Mouse (Mus musculus) forebrain, embryonic 16.5 days (tissue): Measurements from ENCODE around the gene Repin1. TPM values are rescaled to one million over a fixed set of nuclear protein-coding genes. Genes with fewer than 3 reads are reported as not detected.

Experiments used
- ATAC-seq: fragments of 200-750 bp; cut with Nextera tagmentation; 2 replicates; pipeline ENCODE4 v1.8.0; 2017; ENCODE audit warnings: mild to moderate bottlenecking, moderate library complexity
- H3K27ac ChIP-seq: fragments of 300-500 bp; sonication (generic); 2 replicates; pipeline ENCODE4 v1.5.1; 2014; ENCODE audit warnings: low read length, control low read depth
- H3K27me3 ChIP-seq: fragments of 300-500 bp; sonication (generic); replicated peaks from 2 replicates; pipeline ENCODE4 v1.6.1; 2014; ENCODE audit warnings: low read length; ENCODE audit not compliant: control insufficient read depth, insufficient read depth
- H3K36me3 ChIP-seq: fragments of 300-500 bp; sonication (generic); 2 replicates; pipeline ENCODE4 v1.6.1; 2014; ENCODE audit not compliant: control insufficient read depth, insufficient read depth
- H3K4me1 ChIP-seq: fragments of 300-500 bp; sonication (generic); replicated peaks from 2 replicates; pipeline ENCODE4 v1.6.1; 2014; ENCODE audit warnings: low read length; ENCODE audit not compliant: control insufficient read depth, insufficient read depth
- H3K4me2 ChIP-seq: fragments of 300-500 bp; sonication (generic); 2 replicates; pipeline ENCODE4 v1.6.1; 2014; ENCODE audit warnings: mild to moderate bottlenecking, low read length, control low read depth
- H3K4me3 ChIP-seq: fragments of 300-500 bp; sonication (generic); replicated peaks from 2 replicates; pipeline ENCODE4 v1.5.1; 2014; ENCODE audit warnings: mild to moderate bottlenecking, low read length, control low read depth
- H3K9ac ChIP-seq: fragments of 300-500 bp; sonication (generic); replicated peaks from 2 replicates; pipeline ENCODE4 v1.6.1; 2014; ENCODE audit warnings: low read depth, low read length, control low read depth
- H3K9me3 ChIP-seq: fragments of 300-500 bp; sonication (generic); 2 replicates; pipeline ENCODE4 v1.6.1; 2016; ENCODE audit warnings: low read length; ENCODE audit not compliant: control insufficient read depth
- WGBS: fragments of 180-500 bp; shearing (Covaris S2); extraction: QIAGEN DNeasy Blood & Tissue Kit; methylation state at CpG from one replicate; pipeline ENCODE4 v1.1.7; 2014; 5-methylcytosine and 5-hydroxymethylcytosine counted together
- polyA plus RNA-seq: library from polyadenylated mRNA; unstranded; fragments of >200 nt; fragmentation: Nextera tagmentation; extraction: Ambion mirVana; gene quantifications from 2 replicates; pipeline ENCODE4 v1.2.1, GENCODE M21; 2015

The Repin1 gene
- polyA plus RNA-seq, 1 experiment from 2014 or later = 32.9 TPM

GRCm38 (mm10) chr6:48594043-48594738 lies 508 bp downstream of the Repin1 start:
- WGBS = under 1% methylated on average over 37 of the region's 41 CpGs
- H3K27me3 ChIP-seq = no peaks in the 10 kb centered on the region

GRCm38 (mm10) chr6:48595278-48595677 lies 1.6 kb downstream of the Repin1 start:
- H3K27me3 ChIP-seq = no peaks in the 10 kb centered on the region
- H3K27ac ChIP-seq = no peak overlapping the region
- peaks cover 16% of the 10 kb centered on the region for H3K4me1 ChIP-seq
- H3K9me3 ChIP-seq = peaks cover 19% of the 10 kb centered on the region
- peak overlapping the region; percentile 88 for H3K4me2 ChIP-seq
- no peak for ATAC-seq
- H3K4me3 ChIP-seq = no peak overlapping the region; the same call in 1 of the 2 replicates
- 47% methylated on average over 1 of the region's 1 CpGs for WGBS
- H3K36me3 ChIP-seq = peaks cover 24% of the 10 kb centered on the region
- H3K9ac ChIP-seq = no peak overlapping the region

More at GRCm38 (mm10) chr6:48594043-48594738, 508 bp downstream of the Repin1 start:
- ATAC-seq = peak; percentile 69
- Histone ChIP-seq H3K4me1 (peaks cover 16% of the 10 kb centered on the region), H3K4me2 (peak overlapping the region; percentile 88), H3K9ac (peak overlapping the region; percentile 82), H3K9me3 (peaks cover 19% of the 10 kb centered on the region), H3K36me3 (peaks cover 24% of the 10 kb centered on the region), H3K27ac (peak overlapping the region; percentile 79), H3K4me3 (peak overlapping the region; percentile 68)

DNA sequence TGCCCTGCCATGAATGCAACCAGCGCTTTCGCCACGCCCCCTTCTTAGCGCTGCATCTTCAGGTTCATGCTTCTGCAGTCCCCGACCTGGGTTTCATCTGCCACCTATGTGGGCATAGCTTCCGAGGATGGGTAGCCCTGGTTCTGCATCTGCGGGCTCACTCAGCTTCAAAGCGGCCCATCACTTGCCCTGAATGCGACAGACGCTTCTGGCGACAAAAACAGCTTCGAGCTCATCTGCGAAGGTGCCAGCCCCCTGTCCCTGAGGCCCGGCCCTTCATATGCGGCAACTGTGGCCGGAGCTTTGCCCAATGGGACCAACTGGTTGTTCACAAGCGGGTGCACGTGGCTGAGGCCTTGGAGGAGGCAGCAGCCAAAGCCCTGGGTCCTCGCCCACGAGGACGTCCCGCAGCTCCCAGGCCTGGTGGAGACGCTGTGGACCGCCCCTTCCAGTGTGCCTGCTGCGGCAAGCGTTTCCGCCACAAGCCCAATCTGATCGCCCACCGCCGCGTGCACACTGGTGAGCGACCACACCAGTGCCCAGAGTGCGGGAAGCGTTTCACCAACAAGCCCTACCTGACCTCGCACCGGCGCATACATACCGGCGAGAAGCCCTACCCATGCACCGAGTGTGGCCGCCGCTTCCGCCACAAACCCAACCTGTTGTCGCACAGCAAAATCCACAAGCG lies 3.0 kb downstream of the Repin1 start:
- no peak for ATAC-seq
- Histone ChIP-seq H3K4me3 (no peak overlapping the region), H3K36me3 (peaks cover 24% of the 10 kb centered on the region), H3K9me3 (peaks cover 19% of the 10 kb centered on the region), H3K27ac (no peak overlapping the region), H3K27me3 (no peaks in the 10 kb centered on the region), H3K4me2 (no peak overlapping the region), H3K4me1 (peaks cover 24% of the 10 kb centered on the region), H3K9ac (no peak overlapping the region)
- WGBS = 96% methylated on average over 45 of the region's 45 CpGs

DNA sequence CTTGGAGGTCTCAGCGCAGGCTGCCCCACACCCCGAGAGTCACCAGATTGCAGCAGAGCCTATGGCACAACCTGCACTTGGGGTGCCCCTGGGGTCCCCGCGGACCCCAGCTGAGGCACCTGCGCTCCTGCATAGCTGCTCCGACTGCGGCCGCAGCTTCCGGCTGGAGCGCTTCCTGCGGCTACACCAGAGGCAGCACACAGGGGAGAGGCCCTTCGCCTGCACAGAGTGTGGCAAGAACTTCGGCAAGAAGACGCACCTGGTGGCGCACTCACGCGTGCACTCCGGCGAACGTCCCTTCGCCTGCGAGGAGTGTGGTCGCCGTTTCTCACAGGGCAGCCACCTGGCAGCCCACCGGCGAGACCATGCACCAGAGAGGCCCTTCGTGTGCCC lies 3.5 kb downstream of the Repin1 start:
- 97% methylated on average over 27 of the region's 27 CpGs for WGBS
- Histone ChIP-seq H3K9me3 (peaks cover 19% of the 10 kb centered on the region), H3K4me1 (peaks cover 24% of the 10 kb centered on the region), H3K9ac (no peak overlapping the region), H3K27ac (no peak overlapping the region), H3K36me3 (peaks cover 24% of the 10 kb centered on the region), H3K27me3 (no peaks in the 10 kb centered on the region), H3K4me2 (no peak overlapping the region), H3K4me3 (no peak overlapping the region)
- no peak for ATAC-seq

GRCm38 (mm10) chr6:48600594-48600993 lies 6.9 kb downstream of the Repin1 start:
- Histone ChIP-seq H3K36me3 (peaks cover 24% of the 10 kb centered on the region), H3K9me3 (peaks cover 19% of the 10 kb centered on the region), H3K4me3 (no peak overlapping the region), H3K9ac (no peak overlapping the region), H3K27ac (peak overlapping the region; percentile 88; the same call in 1 of the 2 replicates), H3K4me1 (peaks cover 17% of the 10 kb centered on the region), H3K4me2 (no peak overlapping the region), H3K27me3 (no peaks in the 10 kb centered on the region)
- WGBS = 95% methylated on average over 1 of the region's 1 CpGs
- ATAC-seq = no peak

DNA sequence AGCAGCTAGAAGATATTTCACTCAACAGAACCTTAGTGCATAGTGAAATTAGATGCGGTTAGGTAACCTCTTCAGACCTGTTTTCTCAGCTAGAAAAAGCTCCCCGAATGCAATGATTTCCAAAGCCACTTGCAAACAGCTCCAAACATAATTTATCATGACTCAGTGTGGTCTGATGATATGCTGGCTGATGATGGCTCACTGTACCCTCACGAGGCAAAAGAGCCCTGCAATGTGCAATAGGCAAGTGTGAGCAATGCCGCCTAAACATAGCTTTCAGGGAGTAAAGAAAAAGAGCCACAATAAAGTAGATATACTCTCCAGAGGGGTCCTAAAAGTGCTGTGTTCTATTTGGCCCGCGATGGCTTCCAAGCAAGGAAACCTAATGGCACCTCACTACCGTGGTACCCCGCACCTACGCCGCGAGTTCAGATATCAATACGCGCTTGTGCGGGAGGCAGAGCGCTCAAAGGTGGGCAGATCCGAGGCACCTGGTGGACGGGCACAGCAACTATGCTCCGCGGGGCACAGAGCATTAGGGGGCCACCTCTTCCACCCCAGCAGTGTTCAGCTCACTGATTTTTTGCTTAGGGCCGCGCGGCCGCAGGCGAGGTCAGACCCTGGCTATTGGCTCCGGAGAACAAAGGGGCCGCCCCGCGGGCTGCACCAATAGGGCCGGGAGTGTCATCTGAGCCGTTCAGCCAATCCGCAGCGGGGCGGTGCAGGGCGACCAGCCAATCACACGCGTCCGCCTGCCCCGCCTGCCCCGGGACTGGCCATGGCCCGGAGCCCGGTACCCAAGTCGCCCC lies 7.8 kb downstream of the Repin1 start, which contains the start of gene Zfp775:
Zfp775 (plus strand) TSS at position 793 of the 809 bp plus-strand sequence.
- WGBS = 4% methylated on average over 42 of the region's 42 CpGs

DNA sequence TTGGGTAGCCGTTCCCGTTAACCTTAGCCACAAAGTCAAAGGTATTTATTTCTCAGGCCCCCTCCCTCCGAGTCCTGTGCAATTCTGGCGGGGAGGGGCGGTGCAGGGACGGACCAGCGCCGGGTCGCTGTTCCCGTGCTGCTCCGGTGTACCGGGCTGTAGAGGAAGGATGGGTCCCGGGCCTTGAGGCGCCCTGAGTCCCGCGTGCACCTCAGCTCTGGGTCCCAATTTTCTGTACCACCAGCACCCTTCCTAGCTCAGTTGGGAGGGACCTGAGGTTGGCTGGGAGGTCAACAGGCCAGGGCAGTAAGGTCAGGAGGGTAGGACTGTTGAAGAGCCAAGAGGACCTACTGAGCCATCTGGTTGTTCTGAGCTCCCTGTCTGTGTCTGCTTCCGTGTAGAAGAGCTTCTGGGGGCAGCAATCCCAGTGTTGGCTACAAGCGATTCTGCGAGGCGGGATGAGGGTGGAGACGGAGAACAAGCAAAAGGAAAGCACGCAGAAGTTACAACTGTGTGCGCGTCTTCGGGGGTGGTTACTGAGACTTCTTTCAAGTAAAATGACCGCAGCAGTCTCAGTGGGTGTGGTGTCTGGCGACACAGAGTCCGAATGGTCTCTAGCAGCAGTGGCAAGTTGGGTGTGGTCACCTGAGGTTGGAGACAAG lies 8.5 kb downstream of the Repin1 start:
- ATAC-seq = peak; percentile 79
- Histone ChIP-seq H3K4me3 (peak overlapping the region; percentile 83), H3K9ac (peak overlapping the region; percentile 88), H3K36me3 (peaks cover 11% of the 10 kb centered on the region), H3K4me2 (peak overlapping the region; percentile 67), H3K4me1 (peaks cover 17% of the 10 kb centered on the region), H3K27ac (peak overlapping the region; percentile 81), H3K9me3 (peaks cover 8% of the 10 kb centered on the region), H3K27me3 (no peaks in the 10 kb centered on the region)
- under 1% methylated on average over 28 of the region's 28 CpGs for WGBS

More for the DNA sequence above, 7.8 kb downstream of the Repin1 start, which contains the start of gene Zfp775:
- Histone ChIP-seq H3K36me3 (peaks cover 19% of the 10 kb centered on the region), H3K27ac (peak within 1 kb of the TSS; percentile 88), H3K9ac (peak within 1 kb of the TSS; percentile 88), H3K4me3 (peak within 1 kb of the TSS; percentile 83), H3K4me1 (peaks cover 17% of the 10 kb centered on the region), H3K4me2 (peak within 1 kb of the TSS; percentile 67), H3K9me3 (peaks cover 16% of the 10 kb centered on the region), H3K27me3 (no peaks in the 10 kb centered on the region)
- ATAC-seq = peak; percentile 99

GRCm38 (mm10) chr6:48608124-48608523 lies 14.4 kb downstream of the Repin1 start:
- no peaks in the 10 kb centered on the region for H3K36me3 ChIP-seq
- WGBS = 52% methylated on average over 2 of the region's 2 CpGs
- no peaks in the 10 kb centered on the region for H3K9me3 ChIP-seq
- peaks cover 1% of the 10 kb centered on the region; the same call in 1 of the 2 replicates for H3K4me1 ChIP-seq
- no peak for ATAC-seq
- no peak overlapping the region for H3K4me3 ChIP-seq
- no peak overlapping the region for H3K4me2 ChIP-seq
- H3K27me3 ChIP-seq = no peaks in the 10 kb centered on the region
- H3K27ac ChIP-seq = no peak overlapping the region
- H3K9ac ChIP-seq = no peak overlapping the region
